Mouse (Mus musculus) ovary, postnatal 10 days (tissue): ENCODE data around the gene Fto.

Source experiments
- DNase-seq: peaks from one replicate; pipeline ENCODE4 v3.0.0; 2022; ENCODE audit warnings: low spot score

The Fto gene

DNA sequence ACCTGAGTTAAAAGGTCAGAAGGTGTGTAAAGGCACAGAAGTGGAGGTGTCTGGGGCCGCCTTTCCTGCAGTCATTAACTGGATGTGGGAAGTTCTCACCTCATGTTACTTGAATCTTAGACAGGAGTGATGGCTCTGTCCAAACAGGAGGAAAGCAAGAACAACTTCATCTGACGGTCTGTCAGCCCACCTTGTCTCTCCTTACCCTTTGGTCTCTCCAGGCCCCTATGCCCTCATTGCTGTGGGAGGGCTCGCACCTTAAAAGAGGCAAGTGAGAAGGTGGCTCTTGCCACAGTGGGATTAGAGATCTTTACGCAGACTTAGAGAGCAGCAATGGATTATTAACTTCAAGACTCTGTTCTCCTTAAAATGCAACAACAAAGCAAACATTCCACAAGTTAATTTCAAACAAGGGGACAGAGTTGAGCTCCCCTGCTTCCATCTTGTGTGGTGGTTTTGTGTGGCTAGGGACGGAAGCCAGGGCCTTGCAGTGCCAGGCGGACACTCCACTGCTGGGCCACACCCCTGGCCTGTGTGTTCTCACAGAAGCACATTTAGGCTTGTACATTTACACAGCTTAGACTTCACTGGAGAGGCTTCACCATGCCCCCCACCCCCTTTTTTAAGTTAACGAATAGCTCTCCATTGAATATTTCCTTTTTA is 135.5 kb downstream of the Fto start:
- no peak for DNase-seq

GRCm38 (mm10) chr8:91454926-91455325 is 141.6 kb downstream of the Fto start:
- no peak for DNase-seq

GRCm38 (mm10) chr8:91455591-91455990 is 142.3 kb downstream of the Fto start:
- DNase-seq = no peak

GRCm38 (mm10) chr8:91458016-91458415 is 144.7 kb downstream of the Fto start:
- no peak for DNase-seq

DNA sequence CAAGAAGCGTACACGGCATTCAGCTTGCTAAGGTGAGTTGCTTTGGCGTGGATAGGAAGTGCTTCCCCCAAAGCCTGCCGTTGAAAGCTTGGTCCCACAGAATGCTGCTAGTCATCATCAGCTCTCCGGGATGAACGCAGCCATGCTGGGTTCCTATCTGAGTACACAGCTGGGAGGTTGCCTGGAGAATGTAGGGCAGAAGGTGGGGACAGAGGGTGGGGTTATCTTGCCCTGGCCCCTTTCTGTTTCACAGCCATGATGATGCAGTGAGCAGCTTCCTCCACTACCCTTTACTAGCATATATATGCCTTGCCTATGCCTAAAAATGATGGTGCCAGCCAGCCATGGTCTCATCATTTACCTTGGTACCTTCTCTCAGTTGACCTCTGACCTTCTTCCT is 147.6 kb downstream of the Fto start:
- no peak for DNase-seq

GRCm38 (mm10) chr8:91463757-91464156 is 150.4 kb downstream of the Fto start:
- no peak for DNase-seq

GRCm38 (mm10) chr8:91467463-91467862 is 154.1 kb downstream of the Fto start:
- DNase-seq = no peak

DNA sequence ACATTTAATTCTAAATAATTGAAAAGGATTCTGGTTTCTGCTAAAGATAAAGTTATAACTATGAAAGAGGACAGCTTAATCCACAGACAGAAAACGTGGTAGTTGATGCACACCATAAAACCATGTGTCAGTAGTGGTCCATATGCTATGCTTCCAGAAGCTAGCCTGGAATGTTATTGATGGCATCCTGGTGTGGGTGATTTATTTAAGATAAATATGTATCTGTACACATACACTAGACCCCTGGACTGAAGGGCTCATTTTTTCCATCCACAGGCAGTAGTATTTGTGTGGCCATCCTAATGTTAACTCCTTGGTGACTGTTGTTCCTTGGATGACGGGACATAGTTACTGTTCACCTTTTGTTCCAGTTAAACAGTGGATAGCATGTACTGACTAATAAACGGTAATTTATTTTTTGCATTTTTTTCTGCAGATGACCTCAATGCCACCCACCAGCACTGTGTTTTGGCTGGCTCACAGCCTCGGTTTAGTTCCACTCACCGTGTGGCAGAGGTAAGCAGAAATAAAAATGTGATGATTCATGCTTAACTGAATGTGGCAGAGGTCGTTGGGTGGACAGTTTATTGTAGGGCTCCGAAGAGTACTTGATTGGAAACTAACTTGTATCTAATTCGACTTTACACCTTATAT is 154.7 kb downstream of the Fto start:
- no peak for DNase-seq

DNA sequence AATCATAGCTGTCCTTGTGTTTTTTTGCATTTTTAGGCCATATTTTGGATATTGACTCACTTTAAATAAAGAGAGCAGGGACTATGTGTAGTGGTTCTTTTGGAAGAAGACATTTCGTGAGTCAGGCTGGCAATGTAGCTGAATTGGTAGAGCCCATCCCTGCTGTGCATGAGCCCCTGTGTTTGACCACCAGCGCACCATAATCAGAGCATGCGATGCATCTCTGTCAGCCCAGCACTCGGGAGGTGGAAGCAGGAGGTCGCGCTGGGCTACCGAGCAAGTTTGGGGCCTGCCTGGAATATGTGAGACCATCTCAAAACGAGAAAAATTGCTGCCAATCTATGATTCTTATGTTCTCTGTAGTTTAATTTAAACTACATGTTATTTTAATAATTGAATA is 156.1 kb downstream of the Fto start:
- DNase-seq = no peak

- no peak for DNase-seq
Observed at GRCm38 (mm10) chr8:91474731-91475279, 161.5 kb downstream of the Fto start.

GRCm38 (mm10) chr8:91476988-91477387 is 163.7 kb downstream of the Fto start:
- DNase-seq = no peak

GRCm38 (mm10) chr8:91477471-91477870 is 164.1 kb downstream of the Fto start:
- DNase-seq = no peak

DNA sequence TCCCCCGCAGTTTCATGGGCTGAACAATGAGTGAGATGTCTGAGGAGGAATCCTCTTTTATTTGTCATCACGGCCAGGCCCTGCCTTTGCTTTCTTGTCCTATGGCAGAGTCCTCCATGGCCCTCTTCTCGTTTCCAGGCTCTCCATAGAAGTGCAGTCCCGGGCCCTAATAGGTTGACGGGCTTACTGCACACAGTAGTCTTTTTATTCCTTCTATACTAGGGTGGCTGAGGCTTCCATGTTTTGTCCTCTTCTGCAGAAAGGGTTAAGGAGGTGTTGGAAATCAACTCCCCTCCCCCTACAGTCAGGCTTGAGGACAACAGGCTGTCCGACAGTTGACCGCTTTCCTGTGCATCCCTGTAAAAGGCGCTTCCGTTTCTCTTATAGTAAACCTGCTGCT is 169.2 kb downstream of the Fto start:
- DNase-seq = no peak

DNA sequence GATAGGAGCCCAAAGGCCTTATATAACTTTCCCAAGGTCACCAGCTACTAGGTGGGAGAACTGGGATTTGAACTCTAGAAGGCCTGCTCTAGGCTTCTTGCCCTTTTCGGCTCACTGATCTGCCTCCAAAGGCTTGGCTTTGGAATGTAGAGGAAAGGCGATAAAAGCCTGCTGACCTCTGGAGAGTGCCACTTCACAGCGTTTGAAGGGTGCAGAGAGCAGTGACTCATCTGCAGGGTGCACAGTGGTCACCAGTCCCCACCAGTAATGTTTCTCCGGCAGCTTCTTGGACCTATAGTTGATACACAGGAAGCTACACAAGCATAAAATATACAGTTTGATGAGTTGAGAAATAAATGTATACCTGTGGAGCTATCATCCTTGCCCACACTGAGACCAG is 173.1 kb downstream of the Fto start:
- DNase-seq = no peak

DNA sequence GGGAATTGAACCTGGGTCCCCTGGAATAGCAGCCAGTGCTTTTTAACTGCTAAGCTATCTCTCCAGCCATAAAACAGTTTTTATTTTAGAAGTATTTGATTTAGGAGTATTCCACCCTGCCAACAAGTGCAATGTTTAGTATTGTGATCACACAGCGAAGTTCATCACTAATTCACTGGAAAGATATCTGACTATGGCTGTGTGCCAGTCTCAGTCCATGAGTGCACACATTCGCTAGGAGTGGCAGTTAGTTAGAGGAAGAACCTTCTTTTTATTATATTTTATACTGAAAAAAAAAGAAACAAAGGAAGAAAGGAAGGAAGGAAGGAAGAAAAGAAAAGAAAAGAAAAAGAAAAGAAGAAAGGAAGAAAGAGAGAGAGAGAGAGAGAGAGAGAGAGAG is 174.1 kb downstream of the Fto start:
- no peak for DNase-seq

- DNase-seq = no peak
Observed at GRCm38 (mm10) chr8:91488086-91488783, 174.9 kb downstream of the Fto start.

DNA sequence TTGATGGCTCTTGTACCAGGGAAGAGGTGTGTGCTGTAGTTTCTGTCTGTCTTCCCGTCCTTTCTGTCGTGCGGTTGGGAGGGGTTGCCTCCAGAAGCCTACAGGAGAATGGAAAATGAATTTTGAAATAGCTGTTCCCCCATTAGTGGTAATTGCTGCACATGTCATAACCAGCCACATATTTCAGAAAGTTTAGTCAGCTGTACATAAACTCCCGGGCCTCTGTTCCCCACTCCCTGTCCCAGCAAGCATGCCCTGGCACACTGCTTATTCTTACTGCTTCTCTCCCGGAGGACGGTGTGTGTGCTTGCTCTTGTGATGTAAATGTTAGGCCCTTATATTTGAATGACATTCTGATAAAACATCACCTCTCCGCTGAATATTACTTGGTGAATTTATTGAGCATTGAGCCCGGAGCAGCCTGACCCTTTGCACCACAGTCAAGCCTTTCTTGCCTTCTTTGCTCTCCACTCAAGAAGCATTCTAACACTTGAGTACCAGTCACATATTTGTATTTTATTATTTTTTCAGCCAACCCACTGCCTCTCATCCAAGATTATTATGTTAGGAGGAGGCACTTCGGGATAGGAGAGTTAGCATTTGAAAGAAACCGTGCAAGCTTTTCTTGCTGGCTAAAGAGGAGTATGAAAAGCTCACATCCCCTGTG is 175.6 kb downstream of the Fto start:
- no peak for DNase-seq

DNA sequence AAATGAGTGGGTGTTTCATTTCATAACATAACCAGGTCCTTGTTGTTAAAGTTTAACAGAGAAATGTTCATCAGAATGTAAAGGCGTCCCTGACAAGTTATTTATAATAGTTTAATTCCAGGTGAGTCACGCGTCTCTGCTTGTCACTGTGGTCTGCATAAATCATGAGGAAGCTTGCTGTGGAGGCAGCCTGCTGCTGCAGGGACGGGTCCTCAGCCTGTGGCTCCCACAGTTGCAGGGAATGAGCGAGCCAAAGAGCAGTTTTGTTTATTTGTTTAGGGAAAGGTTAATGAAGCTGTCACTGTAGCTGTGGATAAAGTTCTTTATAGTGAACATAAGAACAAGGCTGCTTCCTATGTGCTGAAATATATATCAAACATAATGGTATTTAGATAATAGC is 176.7 kb downstream of the Fto start:
- no peak for DNase-seq

- no peak for DNase-seq
Observed at GRCm38 (mm10) chr8:91493373-91493772, 180.0 kb downstream of the Fto start.

GRCm38 (mm10) chr8:91494501-91495259 is 181.4 kb downstream of the Fto start:
- no peak for DNase-seq

- no peak for DNase-seq
Observed at GRCm38 (mm10) chr8:91495260-91495601, 181.9 kb downstream of the Fto start.

- no peak for DNase-seq
Observed at GRCm38 (mm10) chr8:91496000-91496399, 182.7 kb downstream of the Fto start.
